Mouse (Mus musculus) neural tube, embryonic 13.5 days (tissue): ENCODE data around the gene Mast4. TPM values are rescaled to one million over a fixed set of nuclear protein-coding genes. Genes with fewer than 3 reads are reported as not detected.

Experiments used
- ATAC-seq: fragments of 200-750 bp; cut with Nextera tagmentation; 2 replicates; pipeline ENCODE4 v1.8.0; 2017; ENCODE audit warnings: low read depth, mild to moderate bottlenecking, moderate TSS enrichment, moderate library complexity
- H3K27ac ChIP-seq: fragments of 300-500 bp; sonication (generic); replicated peaks from 2 replicates; pipeline ENCODE4 v1.5.1; 2015; ENCODE audit warnings: moderate library complexity, mild to moderate bottlenecking, inconsistent platforms
- H3K27me3 ChIP-seq: fragments of 300-500 bp; sonication (generic); 2 replicates; pipeline ENCODE4 v1.6.1; 2015; ENCODE audit warnings: mild to moderate bottlenecking, inconsistent platforms
- H3K36me3 ChIP-seq: fragments of 300-500 bp; sonication (generic); 2 replicates; pipeline ENCODE4 v1.6.1; 2015; ENCODE audit warnings: mild to moderate bottlenecking, inconsistent platforms
- H3K4me1 ChIP-seq: fragments of 300-500 bp; sonication (generic); replicated peaks from 2 replicates; pipeline ENCODE4 v1.6.1; 2015; ENCODE audit warnings: inconsistent platforms
- H3K4me2 ChIP-seq: fragments of 300-500 bp; sonication (generic); 2 replicates; pipeline ENCODE4 v1.6.1; 2015; ENCODE audit warnings: inconsistent platforms, mild to moderate bottlenecking, moderate library complexity
- H3K4me3 ChIP-seq: fragments of 300-500 bp; sonication (generic); 2 replicates; pipeline ENCODE4 v1.5.1; 2015; ENCODE audit warnings: mild to moderate bottlenecking, inconsistent platforms
- H3K9ac ChIP-seq: fragments of 300-500 bp; sonication (generic); 2 replicates; pipeline ENCODE4 v1.6.1; 2015; ENCODE audit warnings: moderate library complexity, mild to moderate bottlenecking, inconsistent platforms
- H3K9me3 ChIP-seq: fragments of 300-500 bp; sonication (generic); 2 replicates; pipeline ENCODE4 v1.6.1; 2016; ENCODE audit warnings: inconsistent platforms
- WGBS: fragments of 180-500 bp; shearing (Covaris S2); methylation state at CpG from one replicate; pipeline ENCODE4 v1.1.7; 2015; 5-methylcytosine and 5-hydroxymethylcytosine counted together
- polyA plus RNA-seq: library from polyadenylated mRNA; unstranded; fragments of >200 nt; fragmentation: Nextera tagmentation; extraction: Ambion mirVana; gene quantifications from 2 replicates; pipeline ENCODE4 v1.2.1, GENCODE M21; 2015

The Mast4 gene
- polyA plus RNA-seq, 1 experiment from 2014 or later = 19.5 TPM

DNA sequence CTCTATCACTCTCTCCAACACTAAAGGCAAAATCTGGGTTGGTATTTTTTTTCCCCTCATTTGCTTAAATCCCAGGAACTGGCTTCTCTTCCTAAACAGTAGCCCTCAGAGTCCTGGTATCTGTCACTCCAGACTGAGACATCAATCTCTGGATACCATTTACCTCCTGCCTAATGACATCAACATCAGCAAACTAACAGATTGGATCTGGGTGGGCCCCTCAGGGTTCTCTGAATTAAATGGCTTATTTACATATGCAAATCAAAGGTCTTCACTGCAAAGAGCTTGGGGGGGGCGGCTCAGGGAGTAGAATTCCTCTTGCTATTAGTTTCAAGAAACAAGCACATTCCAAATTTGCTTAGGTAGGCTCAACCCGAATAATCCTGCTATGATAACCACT lies 272.6 kb downstream of the Mast4 start:
- no peaks in the 10 kb centered on the region for H3K9me3 ChIP-seq
- no peak overlapping the region for H3K9ac ChIP-seq
- no peak overlapping the region for H3K27ac ChIP-seq
- no peak overlapping the region for H3K4me2 ChIP-seq
- peak; percentile 62; the same call in 1 of the 2 replicates for ATAC-seq
- peaks cover 10% of the 10 kb centered on the region for H3K27me3 ChIP-seq
- peaks cover 13% of the 10 kb centered on the region for H3K4me1 ChIP-seq
- no peak overlapping the region for H3K4me3 ChIP-seq
- no peaks in the 10 kb centered on the region for H3K36me3 ChIP-seq
- WGBS = 59% methylated on average over 2 of the region's 2 CpGs

GRCm38 (mm10) chr13:103059995-103060652 lies 274.2 kb downstream of the Mast4 start:
- peaks cover 10% of the 10 kb centered on the region; the same call in 1 of the 2 replicates for H3K27me3 ChIP-seq
- H3K4me2 ChIP-seq = no peak overlapping the region; the same call in 1 of the 2 replicates
- WGBS = 30% methylated on average over 11 of the region's 11 CpGs
- no peak overlapping the region for H3K4me3 ChIP-seq
- H3K9me3 ChIP-seq = no peaks in the 10 kb centered on the region
- peaks cover 11% of the 10 kb centered on the region for H3K4me1 ChIP-seq
- ATAC-seq = peak; percentile 57; the same call in 1 of the 2 replicates
- no peak overlapping the region for H3K27ac ChIP-seq
- H3K9ac ChIP-seq = no peak overlapping the region
- H3K36me3 ChIP-seq = no peaks in the 10 kb centered on the region

GRCm38 (mm10) chr13:103056451-103056850 lies 277.8 kb downstream of the Mast4 start:
- ATAC-seq = no peak
- peaks cover 20% of the 10 kb centered on the region for H3K4me1 ChIP-seq
- no peak overlapping the region for H3K27ac ChIP-seq
- no peaks in the 10 kb centered on the region for H3K36me3 ChIP-seq
- WGBS = 86% methylated on average over 10 of the region's 10 CpGs
- H3K4me3 ChIP-seq = no peak overlapping the region
- H3K9me3 ChIP-seq = no peaks in the 10 kb centered on the region
- no peak overlapping the region for H3K9ac ChIP-seq
- H3K27me3 ChIP-seq = peaks cover 8% of the 10 kb centered on the region
- H3K4me2 ChIP-seq = no peak overlapping the region

DNA sequence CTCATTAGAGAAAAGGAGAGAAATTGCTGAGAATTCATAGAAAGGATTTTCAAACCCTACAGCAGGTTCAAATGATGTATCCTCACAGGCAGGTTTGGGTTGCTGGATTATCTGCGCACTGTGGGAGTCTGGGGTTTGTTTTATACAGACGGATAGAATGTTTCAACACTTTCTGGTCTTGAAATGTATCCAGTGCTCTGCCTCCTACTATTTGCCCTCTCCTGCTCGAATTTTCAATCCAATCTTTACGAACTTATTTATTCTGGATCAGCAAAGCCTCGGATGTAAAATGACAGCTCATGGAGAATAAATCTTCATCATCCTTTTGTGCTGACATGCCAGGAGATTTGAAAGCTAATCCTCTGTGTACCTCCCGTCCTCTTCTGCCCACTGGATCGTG lies 281.6 kb downstream of the Mast4 start:
- 42% methylated on average over 7 of the region's 7 CpGs for WGBS
- Histone ChIP-seq H3K4me2 (no peak overlapping the region), H3K9ac (no peak overlapping the region), H3K4me3 (no peak overlapping the region), H3K27me3 (peaks cover 6% of the 10 kb centered on the region), H3K27ac (no peak overlapping the region), H3K36me3 (no peaks in the 10 kb centered on the region), H3K9me3 (no peaks in the 10 kb centered on the region), H3K4me1 (peaks cover 10% of the 10 kb centered on the region)
- no peak for ATAC-seq

- peaks cover 10% of the 10 kb centered on the region for H3K4me1 ChIP-seq
Observed at GRCm38 (mm10) chr13:103048954-103049353, 285.3 kb downstream of the Mast4 start.

DNA sequence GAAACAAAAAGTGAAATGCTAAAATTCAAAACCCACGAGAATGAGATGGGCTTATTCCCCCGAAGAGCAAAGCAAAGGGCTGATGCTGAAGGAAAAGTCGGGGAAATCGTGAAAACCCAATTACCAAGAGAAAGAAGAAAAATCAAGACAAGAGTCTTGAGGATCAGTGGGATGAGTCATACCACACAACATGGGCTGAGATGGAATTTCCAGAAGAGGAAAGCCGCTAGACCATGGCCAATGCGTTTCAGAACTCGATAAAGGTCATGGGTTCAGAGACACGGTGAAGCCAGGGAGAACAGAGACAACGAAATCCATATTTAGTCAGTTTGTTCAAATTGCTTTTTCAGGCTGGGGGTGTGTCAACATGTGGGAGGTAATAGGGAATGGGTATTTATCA lies 290.6 kb downstream of the Mast4 start:
- Histone ChIP-seq H3K36me3 (no peaks in the 10 kb centered on the region), H3K27ac (no peak overlapping the region), H3K4me1 (no peaks in the 10 kb centered on the region), H3K9me3 (no peaks in the 10 kb centered on the region), H3K9ac (no peak overlapping the region), H3K27me3 (no peaks in the 10 kb centered on the region), H3K4me2 (no peak overlapping the region), H3K4me3 (no peak overlapping the region)
- whole genome bisulfite sequencing = 93% methylated on average over 9 of the region's 9 CpGs
- no peak for ATAC-seq

More at GRCm38 (mm10) chr13:103048954-103049353, 285.3 kb downstream of the Mast4 start:
- Histone ChIP-seq H3K27ac (no peak overlapping the region), H3K9me3 (no peaks in the 10 kb centered on the region), H3K27me3 (no peaks in the 10 kb centered on the region; the same call in 1 of the 2 replicates), H3K4me2 (no peak overlapping the region), H3K36me3 (no peaks in the 10 kb centered on the region), H3K9ac (no peak overlapping the region), H3K4me3 (no peak overlapping the region)
- 87% methylated on average over 7 of the region's 7 CpGs for WGBS
- no peak for ATAC-seq

GRCm38 (mm10) chr13:103043011-103043410 lies 291.3 kb downstream of the Mast4 start:
- H3K4me1 ChIP-seq = no peaks in the 10 kb centered on the region; the same call in 1 of the 2 replicates
- H3K36me3 ChIP-seq = no peaks in the 10 kb centered on the region
- H3K27ac ChIP-seq = no peak overlapping the region
- H3K4me3 ChIP-seq = no peak overlapping the region
- no peak overlapping the region for H3K9ac ChIP-seq
- ATAC-seq = no peak
- H3K4me2 ChIP-seq = no peak overlapping the region
- no peaks in the 10 kb centered on the region for H3K27me3 ChIP-seq
- H3K9me3 ChIP-seq = no peaks in the 10 kb centered on the region
- WGBS = 84% methylated on average over 4 of the region's 4 CpGs

DNA sequence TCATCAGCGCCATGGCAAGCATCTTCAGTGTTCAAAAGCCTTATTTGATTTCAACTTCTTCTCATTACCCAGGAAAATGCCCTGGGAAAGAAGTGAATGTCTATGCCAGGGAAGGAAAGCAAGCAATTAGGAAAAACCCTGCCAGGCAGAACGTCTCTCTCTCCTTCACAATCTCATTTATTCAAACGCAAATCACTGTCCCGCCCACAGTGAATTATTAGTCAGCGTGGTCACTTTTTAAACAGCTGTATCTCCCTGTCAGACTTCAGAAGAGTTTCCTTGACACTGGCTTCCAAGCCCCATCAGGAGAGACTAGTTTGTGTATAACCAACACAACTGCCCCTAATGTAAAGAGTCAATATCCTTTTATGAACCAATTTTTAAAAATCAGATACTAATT lies 296.8 kb downstream of the Mast4 start:
- no peaks in the 10 kb centered on the region for H3K27me3 ChIP-seq
- H3K9me3 ChIP-seq = no peaks in the 10 kb centered on the region
- 32% methylated on average over 5 of the region's 5 CpGs for WGBS
- no peak overlapping the region for H3K4me3 ChIP-seq
- no peak overlapping the region for H3K27ac ChIP-seq
- no peak overlapping the region for H3K9ac ChIP-seq
- H3K4me2 ChIP-seq = no peak overlapping the region
- peaks cover 7% of the 10 kb centered on the region for H3K4me1 ChIP-seq
- ATAC-seq = no peak
- no peaks in the 10 kb centered on the region for H3K36me3 ChIP-seq

- Histone ChIP-seq H3K4me3 (no peak overlapping the region), H3K27ac (no peak overlapping the region), H3K9me3 (no peaks in the 10 kb centered on the region), H3K9ac (no peak overlapping the region), H3K4me1 (peaks cover 10% of the 10 kb centered on the region), H3K36me3 (no peaks in the 10 kb centered on the region), H3K4me2 (no peak overlapping the region), H3K27me3 (no peaks in the 10 kb centered on the region)
- 87% methylated on average over 5 of the region's 5 CpGs for WGBS
- no peak for ATAC-seq
Observed at GRCm38 (mm10) chr13:103029377-103029776, 304.9 kb downstream of the Mast4 start.

DNA sequence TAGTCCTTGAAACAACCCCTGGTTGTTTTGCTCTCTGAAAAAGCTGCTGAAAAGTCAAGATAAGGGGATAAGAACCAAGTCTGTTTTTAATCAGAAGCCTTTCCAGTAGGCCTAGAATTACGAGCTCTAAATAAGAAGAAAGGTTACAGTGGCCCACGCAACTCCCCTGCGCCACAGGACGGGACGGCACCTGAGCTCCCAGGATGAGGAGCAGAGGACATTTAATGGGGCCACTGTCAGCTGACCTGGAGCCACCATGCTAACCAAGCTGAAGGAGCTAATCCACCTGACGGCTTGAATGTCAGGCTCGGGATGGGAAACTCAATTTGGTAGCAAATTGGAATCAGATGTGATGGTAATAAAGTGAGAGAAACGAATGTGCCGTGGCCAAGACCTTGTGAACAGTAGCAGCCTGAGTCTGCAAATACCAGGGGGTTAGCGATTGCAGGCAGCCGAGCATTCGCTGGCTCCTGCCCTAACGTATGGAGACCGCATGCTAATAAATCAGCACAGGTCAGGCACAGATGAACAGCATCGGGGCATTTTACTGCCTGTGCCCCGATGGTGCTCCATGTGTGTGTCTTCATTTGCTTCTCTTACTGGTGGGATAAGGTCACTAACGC lies 306.7 kb downstream of the Mast4 start:
- Histone ChIP-seq H3K9ac (no peak overlapping the region), H3K4me2 (no peak overlapping the region), H3K27me3 (no peaks in the 10 kb centered on the region), H3K4me3 (no peak overlapping the region), H3K4me1 (peaks cover 10% of the 10 kb centered on the region), H3K36me3 (no peaks in the 10 kb centered on the region), H3K27ac (no peak overlapping the region; the same call in 1 of the 2 replicates), H3K9me3 (no peaks in the 10 kb centered on the region)
- 0 out of 2 replicates have a peak, but pooled peaks have one; percentile 27 for ATAC-seq
- WGBS = 39% methylated on average over 17 of the region's 17 CpGs

DNA sequence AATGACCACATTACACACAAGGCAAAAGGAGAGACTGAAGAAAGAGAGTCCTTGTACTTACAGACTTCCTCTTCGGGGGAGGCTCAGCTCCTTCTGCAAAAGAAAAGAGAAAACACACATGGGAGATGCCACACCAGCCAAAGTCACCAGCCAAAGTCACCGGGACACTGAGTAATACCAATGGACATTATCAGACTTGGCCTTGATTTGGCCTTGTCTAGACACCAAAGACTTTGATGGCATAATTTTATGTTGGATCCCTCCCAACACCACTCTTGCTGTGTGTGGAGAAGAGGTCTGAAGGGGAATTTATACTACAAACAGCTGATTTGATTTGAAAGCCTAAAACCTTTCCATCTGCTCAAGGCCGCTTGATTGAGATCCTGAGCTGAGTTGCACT lies 308.8 kb downstream of the Mast4 start:
- Histone ChIP-seq H3K27me3 (no peaks in the 10 kb centered on the region), H3K9ac (no peak overlapping the region), H3K27ac (no peak overlapping the region), H3K4me3 (no peak overlapping the region), H3K9me3 (no peaks in the 10 kb centered on the region), H3K4me1 (peaks cover 10% of the 10 kb centered on the region), H3K36me3 (no peaks in the 10 kb centered on the region), H3K4me2 (no peak overlapping the region)
- no peak for ATAC-seq
- WGBS = 76% methylated on average over 3 of the region's 3 CpGs

DNA sequence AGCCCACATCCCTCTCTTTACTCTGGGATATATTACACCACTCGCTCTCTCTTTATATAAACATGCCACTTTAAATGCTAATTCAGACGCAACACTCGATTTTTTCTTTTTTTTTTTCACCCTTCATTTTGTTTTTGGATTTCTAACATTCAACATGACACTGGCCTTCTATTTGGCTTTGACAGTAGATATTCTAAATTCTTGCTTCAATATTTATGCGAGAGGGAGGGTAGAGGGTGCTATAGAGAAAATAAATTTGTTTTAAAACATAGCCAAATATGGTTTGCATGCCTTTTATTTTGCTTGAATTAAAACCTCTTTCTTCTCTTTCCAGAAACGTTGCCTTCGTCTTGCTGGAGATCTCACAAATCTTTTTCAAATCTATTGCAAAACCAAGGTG lies 315.8 kb downstream of the Mast4 start:
- Histone ChIP-seq H3K36me3 (no peaks in the 10 kb centered on the region), H3K4me3 (no peak overlapping the region), H3K27me3 (no peaks in the 10 kb centered on the region), H3K4me1 (no peaks in the 10 kb centered on the region), H3K9me3 (no peaks in the 10 kb centered on the region), H3K4me2 (no peak overlapping the region), H3K9ac (no peak overlapping the region), H3K27ac (no peak overlapping the region)
- 78% methylated on average over 6 of the region's 6 CpGs for WGBS
- no peak for ATAC-seq
